Mouse (Mus musculus): ENCODE data around the gene Tmem88. TPM values are rescaled to one million over a fixed set of nuclear protein-coding genes. Genes with fewer than 3 reads are reported as not detected.

The Tmem88 gene
- 0.25 and 0.38 TPM in 2 replicates for total RNA-seq (2012; rRNA removed)
- not detected in 2 replicates for total RNA-seq (2014; rRNA removed)
- polyA plus RNA-seq (2012; ENCODE audit: insufficient read length, low read depth): 0.16 and 0.22 TPM in 2 replicates

- Histone ChIP-seq H3K36me3 (replicated peaks in 1 of 2; ENCODE audit: control insufficient read depth in 1 of 2, insufficient read depth in 1 of 2, low read length in 1 of 2) (peaks cover 35 to 50% of the 10 kb centered on the region in 2 experiments), H3K27ac (ENCODE audit: insufficient read depth, low read depth) (no peak within 1 kb of the TSS), H3K27me3 (replicated peaks) (no peaks in the 10 kb centered on the region), H3K4me1 (ENCODE audit: control insufficient read depth in 1 of 2, insufficient read depth in 2 of 2) (peaks cover 5 to 22% of the 10 kb centered on the region in 2 experiments; a peak in 2 of 4 replicates), H3K79me2 (replicated peaks; ENCODE audit: control insufficient read depth, extremely low read depth, insufficient read depth, poor library complexity, severe bottlenecking) (peaks cover 13% of the 10 kb centered on the region), H3K4me3 (replicated peaks in 1 of 3; ENCODE audit: low read depth in 2 of 3, low read length in 2 of 3, poor library complexity in 1 of 3) (no peak within 1 kb of the TSS), H3K4me2 (ENCODE audit: insufficient read depth, low read depth, poor library complexity, severe bottlenecking) (no peak within 1 kb of the TSS), H3K9me3 (replicated peaks; ENCODE audit: low read length) (no peaks in the 10 kb centered on the region), H3K9ac (ENCODE audit: insufficient read depth, low read depth) (no peak within 1 kb of the TSS)
- TF ChIP-seq POLR2AphosphoS2 (IDR thresholded peaks at IDR 0.05; ENCODE audit: low read depth, low read length): peak; percentile 70; the same call in 1 of the 2 replicates
- TF ChIP-seq E2F4 (IDR thresholded peaks at IDR 0.05; ENCODE audit: insufficient replicate concordance, low read depth, low read length): no peak
- TF ChIP-seq UBTF (IDR thresholded peaks at IDR 0.05; ENCODE audit: low read depth, low read length): no peak
- 0 out of 2 replicates have a peak, but pooled peaks have one; percentile 31 for TF ChIP-seq ZMIZ1 (IDR thresholded peaks at IDR 0.05; ENCODE audit: low read depth, low read length)
- DNase-seq (ENCODE audit: extremely low read depth): no peak
- in situ Hi-C loops (cut with MboI; ENCODE audit: low pct_ligation_motif_present, low pct_unique_long_range_greater_than_20kb, low sequenced_read_pairs): loop anchor here (5.0 kb wide), 2 partner anchors 34 to 131 kb away; no protein-coding TSS in a partner anchor
- dilution Hi-C loops (cut with MboI; ENCODE audit: extremely low pct_ligation_motif_present, extremely low pct_unique_long_range_greater_than_20kb, low sequenced_read_pairs): no loop called here
These were observed at the start of gene Tmem88 for GRCm38 (mm10) chr11:69398059-69398458. Gene Tmem88, minus strand, starts transcription at chr11:69398234.

- Histone ChIP-seq H3K9me3 (replicated peaks; ENCODE audit: low read length) (peaks cover 2% of the 10 kb centered on the region), H3K4me2 (ENCODE audit: insufficient read depth, low read depth, poor library complexity, severe bottlenecking) (no peak overlapping the region), H3K4me1 (ENCODE audit: control insufficient read depth in 1 of 2, insufficient read depth in 2 of 2) (peaks cover 6 to 8% of the 10 kb centered on the region in 2 experiments), H3K27ac (ENCODE audit: insufficient read depth, low read depth) (no peak overlapping the region), H3K36me3 (replicated peaks in 1 of 2; ENCODE audit: control insufficient read depth in 1 of 2, insufficient read depth in 1 of 2, low read length in 1 of 2) (no peaks in the 10 kb centered on the region), H3K79me2 (replicated peaks; ENCODE audit: control insufficient read depth, extremely low read depth, insufficient read depth, poor library complexity, severe bottlenecking) (no peaks in the 10 kb centered on the region), H3K4me3 (replicated peaks in 1 of 3; ENCODE audit: low read depth in 2 of 3, low read length in 2 of 3, poor library complexity in 1 of 3) (no peak overlapping the region), H3K27me3 (replicated peaks) (peaks cover 74% of the 10 kb centered on the region), H3K9ac (ENCODE audit: insufficient read depth, low read depth) (no peak overlapping the region)
- peak; percentile 31 for DNase-seq (ENCODE audit: extremely low read depth)
- dilution Hi-C loops (cut with MboI; ENCODE audit: extremely low pct_ligation_motif_present, extremely low pct_unique_long_range_greater_than_20kb, low sequenced_read_pairs): no loop called here
- in situ Hi-C loops (cut with MboI; ENCODE audit: low pct_ligation_motif_present, low pct_unique_long_range_greater_than_20kb, low sequenced_read_pairs): no loop called here
- TF ChIP-seq POLR2AphosphoS2 (IDR thresholded peaks at IDR 0.05; ENCODE audit: low read depth, low read length): no peak
- no peak for TF ChIP-seq MAFK (IDR thresholded peaks at IDR 0.05; ENCODE audit: insufficient replicate concordance, low read length)
- 0 out of 2 replicates have a peak, but pooled peaks have one; percentile 17 for TF ChIP-seq MXI1 (IDR thresholded peaks at IDR 0.05; ENCODE audit: low read depth, low read length)
- TF ChIP-seq RAD21 (IDR thresholded peaks at IDR 0.05; ENCODE audit: low read depth, low read length): no peak
- TF ChIP-seq E2F4 (IDR thresholded peaks at IDR 0.05; ENCODE audit: insufficient replicate concordance, low read depth, low read length): no peak
- TF ChIP-seq ZMIZ1 (IDR thresholded peaks at IDR 0.05; ENCODE audit: low read depth, low read length): no peak
- no peak for TF ChIP-seq UBTF (IDR thresholded peaks at IDR 0.05; ENCODE audit: low read depth, low read length)
- TF ChIP-seq ZNF384 (IDR thresholded peaks at IDR 0.05; ENCODE audit: low read depth, low read length): no peak
- no peak for TF ChIP-seq SMC3 (IDR thresholded peaks at IDR 0.05; ENCODE audit: low read depth, low read length)
- peak; percentile 24; the same call in 1 of the 2 replicates for TF ChIP-seq JUN (IDR thresholded peaks at IDR 0.05; ENCODE audit: insufficient read depth, low read depth, low read length)
- 0 out of 2 replicates have a peak, but pooled peaks have one; percentile 26 for TF ChIP-seq BHLHE40 (IDR thresholded peaks at IDR 0.05; ENCODE audit: low read depth, low read length)
- TF ChIP-seq USF2 (conservative IDR thresholded peaks at IDR 0.05; ENCODE audit: low read depth, low read length): no peak
- no peak for TF ChIP-seq RCOR1 (conservative IDR thresholded peaks at IDR 0.05; ENCODE audit: low read depth, low read length)
- TF ChIP-seq MEF2A (IDR thresholded peaks at IDR 0.05; ENCODE audit: borderline replicate concordance, low read depth, low read length): no peak
- TF ChIP-seq IRF4 (IDR thresholded peaks at IDR 0.05; ENCODE audit: low read depth, low read length): peak; percentile 71
- no peak for TF ChIP-seq KAT2A (IDR thresholded peaks at IDR 0.05; ENCODE audit: insufficient replicate concordance, low read length)
- TF ChIP-seq TBP (conservative IDR thresholded peaks at IDR 0.05; ENCODE audit: low read depth, low read length): no peak
- TF ChIP-seq CHD2 (IDR thresholded peaks at IDR 0.05; ENCODE audit: low read length): no peak
- TF ChIP-seq ETS1 (conservative IDR thresholded peaks at IDR 0.05; ENCODE audit: low read depth, low read length): 0 out of 2 replicates have a peak, but pooled peaks have one; percentile 12
- TF ChIP-seq MAX (IDR thresholded peaks at IDR 0.05; ENCODE audit: low read length): 0 out of 2 replicates have a peak, but pooled peaks have one; percentile 29
- no peak for TF ChIP-seq SIN3A (IDR thresholded peaks at IDR 0.05; ENCODE audit: low read length)
- TF ChIP-seq GABPA (IDR thresholded peaks at IDR 0.05; ENCODE audit: insufficient replicate concordance, low read depth, low read length): no peak
- no peak for TF ChIP-seq CTCF (conservative IDR thresholded peaks at IDR 0.05 in 1 of 2, IDR thresholded peaks at IDR 0.05 in 1 of 2; ENCODE audit: low read depth in 2 of 2, low read length in 2 of 2)
- no peak for TF ChIP-seq PAX5 (IDR thresholded peaks at IDR 0.05; ENCODE audit: low read length)
- no peak for TF ChIP-seq ZC3H11A (IDR thresholded peaks at IDR 0.05; ENCODE audit: low read depth, low read length)
- no peak for TF ChIP-seq POLR2A (IDR thresholded peaks at IDR 0.05; ENCODE audit: low read depth, low read length)
- peak; percentile 38; the same call in 1 of the 2 replicates for TF ChIP-seq JUND (conservative IDR thresholded peaks at IDR 0.05; ENCODE audit: low read depth, low read length)
- TF ChIP-seq MAZ (IDR thresholded peaks at IDR 0.05; ENCODE audit: low read depth, low read length): 0 out of 2 replicates have a peak, but pooled peaks have one; percentile 35
- TF ChIP-seq NELFE (IDR thresholded peaks at IDR 0.05; ENCODE audit: low read depth, low read length): no peak
- TF ChIP-seq TCF12 (IDR thresholded peaks at IDR 0.05; ENCODE audit: low read depth, low read length): 0 out of 2 replicates have a peak, but pooled peaks have one; percentile 12
- TF ChIP-seq NRF1 (IDR thresholded peaks at IDR 0.05; ENCODE audit: low read depth, low read length): no peak
These were observed 49.3 kb upstream of the Tmem88 start for GRCm38 (mm10) chr11:69447299-69447698.

All from CH12.LX (cell line).